Mouse (Mus musculus) forebrain, embryonic 11.5 days (tissue): ENCODE data around the gene Mapk8. TPM values are rescaled to one million over a fixed set of nuclear protein-coding genes. Genes with fewer than 3 reads are reported as not detected.
A peak's percentile ranks its signal among the peaks of the same experiment; 100 is the strongest.
"Not testable (repeated sequence)": the region's sequence is repeated elsewhere in the genome, so short reads cannot be mapped to it uniquely, and the experiment has no call there.

Source experiments
- ATAC-seq: fragments of 200-750 bp; cut with Nextera tagmentation; replicated peaks from 2 replicates; pipeline ENCODE4 v1.8.0; 2017; ENCODE audit warnings: moderate TSS enrichment; ENCODE audit not compliant: low FRiP score
- DNase-seq: peaks from one replicate; pipeline ENCODE4 v3.0.0-alpha.2; 2017; ENCODE audit warnings: low spot score
- H3K27ac ChIP-seq: fragments of 300-500 bp; sonication (generic); 2 replicates; pipeline ENCODE4 v1.5.1; 2014; ENCODE audit warnings: low read depth, low read length
- H3K27me3 ChIP-seq: fragments of 300-500 bp; sonication (generic); 2 replicates; pipeline ENCODE4 v1.6.1; 2014; ENCODE audit warnings: mild to moderate bottlenecking, low read length, mixed read lengths; ENCODE audit not compliant: control insufficient read depth, insufficient read depth
- H3K36me3 ChIP-seq: fragments of 300-500 bp; sonication (generic); 2 replicates; pipeline ENCODE4 v1.6.1; 2014; ENCODE audit warnings: mild to moderate bottlenecking, low read length, moderate library complexity, mixed read lengths; ENCODE audit not compliant: control insufficient read depth, insufficient read depth
- H3K4me1 ChIP-seq: fragments of 300-500 bp; sonication (generic); replicated peaks from 2 replicates; pipeline ENCODE4 v1.6.1; 2014; ENCODE audit warnings: low read length, mixed read lengths; ENCODE audit not compliant: control insufficient read depth, insufficient read depth
- H3K4me2 ChIP-seq: fragments of 300-500 bp; sonication (generic); 2 replicates; pipeline ENCODE4 v1.6.1; 2014; ENCODE audit warnings: low read depth, mild to moderate bottlenecking, low read length, moderate library complexity, mixed read lengths; ENCODE audit not compliant: severe bottlenecking
- H3K4me3 ChIP-seq: fragments of 300-500 bp; sonication (generic); 2 replicates; pipeline ENCODE4 v1.5.1; 2014; ENCODE audit warnings: low read depth, low read length
- H3K9ac ChIP-seq: fragments of 300-500 bp; sonication (generic); 2 replicates; pipeline ENCODE4 v1.6.1; 2014; ENCODE audit warnings: low read length
- H3K9me3 ChIP-seq: fragments of 300-500 bp; sonication (generic); 2 replicates; pipeline ENCODE4 v1.6.1; 2016; ENCODE audit warnings: low read length, mixed read lengths; ENCODE audit not compliant: control insufficient read depth
- WGBS: fragments of 180-500 bp; shearing (Covaris S2); extraction: QIAGEN DNeasy Blood & Tissue Kit; methylation state at CpG from one replicate; pipeline ENCODE4 v1.1.7; 2014; 5-methylcytosine and 5-hydroxymethylcytosine counted together
- polyA plus RNA-seq: library from polyadenylated mRNA; unstranded; fragments of >200 nt; fragmentation: Nextera tagmentation; extraction: Ambion mirVana; gene quantifications from 2 replicates; pipeline ENCODE4 v1.2.1, GENCODE M21; 2014

Gene Mapk8
- polyA plus RNA-seq, 1 experiment from 2014 or later: 24.9 TPM

DNA sequence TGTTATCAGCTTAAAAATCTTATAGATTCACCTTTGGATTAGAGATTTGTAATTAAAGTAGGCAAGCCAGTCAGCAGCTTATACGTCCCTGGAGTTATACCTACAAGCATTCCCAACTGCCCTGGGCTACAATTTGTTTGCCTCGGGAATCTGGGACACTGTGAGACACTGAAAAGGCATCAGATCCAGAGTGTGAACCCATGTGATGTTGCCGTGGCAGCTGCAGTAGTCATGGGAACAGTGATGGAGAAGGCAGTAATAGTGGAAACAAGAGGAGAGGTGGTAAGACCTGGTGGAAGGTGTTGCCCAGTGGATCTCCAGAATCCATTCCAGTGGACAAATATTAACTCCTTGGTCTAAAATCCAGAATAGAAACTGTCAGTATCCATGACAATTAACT is 16.7 kb upstream of the Mapk8 start:
- WGBS: 71% methylated on average over 3 of the region's 3 CpGs
- ATAC-seq (no peak), DNase-seq (no peak)

DNA sequence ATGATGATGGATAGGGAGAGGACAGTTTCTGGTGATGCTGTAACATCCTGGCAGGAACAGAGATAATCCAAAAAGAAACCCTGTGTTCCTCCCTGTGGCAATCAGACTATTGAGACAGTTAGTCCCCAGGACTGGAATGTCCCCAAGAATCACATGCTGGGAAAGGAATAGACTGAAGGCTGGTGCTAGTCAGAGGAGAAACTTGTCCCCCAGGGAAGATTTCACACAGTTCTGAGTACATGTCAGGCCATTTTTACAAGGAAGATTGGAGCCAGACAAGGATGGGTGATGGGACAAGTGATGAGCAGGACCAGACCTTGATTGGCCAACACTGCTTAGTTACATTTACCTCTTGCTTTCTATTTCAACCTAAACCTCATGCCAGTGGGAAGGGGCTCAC is 3.4 kb upstream of the Mapk8 start:
- no peaks in the 10 kb centered on the region for H3K9me3 ChIP-seq
- no peak overlapping the region for H3K27ac ChIP-seq
- H3K27me3 ChIP-seq: peaks cover 5% of the 10 kb centered on the region; the same call in 1 of the 2 replicates
- H3K9ac ChIP-seq: no peak overlapping the region
- no peak overlapping the region for H3K4me3 ChIP-seq
- H3K4me1 ChIP-seq: no peaks in the 10 kb centered on the region
- H3K4me2 ChIP-seq: no peak overlapping the region
- no peaks in the 10 kb centered on the region for H3K36me3 ChIP-seq
- no peak for DNase-seq
- no peak for ATAC-seq

More for the DNA sequence above, 16.7 kb upstream of the Mapk8 start:
- H3K27me3 ChIP-seq: no peaks in the 10 kb centered on the region
- no peaks in the 10 kb centered on the region for H3K9me3 ChIP-seq
- no peak overlapping the region for H3K27ac ChIP-seq
- no peak overlapping the region for H3K4me3 ChIP-seq
- no peaks in the 10 kb centered on the region for H3K4me1 ChIP-seq
- no peaks in the 10 kb centered on the region for H3K36me3 ChIP-seq
- H3K9ac ChIP-seq: no peak overlapping the region
- H3K4me2 ChIP-seq: no peak overlapping the region

DNA sequence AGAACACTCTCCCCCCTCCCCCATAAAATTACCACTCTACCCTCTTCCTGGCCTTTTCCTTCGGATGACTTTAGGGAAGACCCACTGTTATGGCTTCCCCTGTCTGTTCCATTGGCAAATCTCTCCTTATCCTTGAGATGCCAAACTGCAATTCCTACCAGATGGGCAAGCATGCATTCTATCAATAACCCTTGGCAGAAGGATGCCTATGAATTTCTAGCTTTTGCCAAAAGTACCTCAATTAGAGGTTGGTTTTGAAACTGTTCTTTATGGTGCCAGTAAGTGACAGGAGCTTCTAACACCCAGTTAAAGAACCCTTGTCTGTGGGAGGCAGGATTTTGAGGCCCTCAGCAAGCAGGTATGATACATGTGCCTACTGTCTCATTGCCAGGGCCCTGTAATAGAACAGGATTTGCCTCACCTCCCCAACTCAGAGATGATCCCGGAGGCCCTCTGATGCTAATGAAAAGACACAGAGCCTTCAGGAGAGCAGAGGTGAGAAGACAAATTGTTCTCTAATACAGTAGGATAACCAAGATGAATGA is 2.4 kb upstream of the Mapk8 start:
- DNase-seq (no peak), ATAC-seq (no peak)
- Histone ChIP-seq H3K4me1 (no peaks in the 10 kb centered on the region), H3K27ac (no peak overlapping the region), H3K4me3 (no peak overlapping the region), H3K27me3 (peaks cover 5% of the 10 kb centered on the region; the same call in 1 of the 2 replicates), H3K9ac (no peak overlapping the region), H3K4me2 (no peak overlapping the region), H3K36me3 (no peaks in the 10 kb centered on the region), H3K9me3 (no peaks in the 10 kb centered on the region)
- 82% methylated on average over 2 of the region's 2 CpGs for whole genome bisulfite sequencing

DNA sequence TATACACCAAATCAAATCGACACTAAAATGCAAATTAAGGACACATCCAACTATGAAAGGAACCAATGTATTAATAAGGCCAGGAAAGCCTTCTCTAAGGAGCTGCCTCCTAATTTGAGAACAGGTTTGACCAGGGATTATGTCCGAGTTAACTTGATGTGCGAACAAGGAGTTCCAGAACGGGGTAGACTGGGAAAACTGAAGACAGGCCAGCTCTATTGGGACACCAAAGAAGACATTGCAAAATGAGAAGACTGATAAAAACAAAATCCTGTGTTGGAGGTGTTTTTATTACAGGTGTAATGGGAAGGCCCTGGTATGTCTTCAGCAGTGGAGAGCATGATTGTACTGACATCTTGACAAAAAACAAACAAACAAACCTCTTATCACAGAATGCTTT is 1.3 kb upstream of the Mapk8 start:
- Histone ChIP-seq H3K9me3 (no peaks in the 10 kb centered on the region), H3K9ac (no peak overlapping the region), H3K4me2 (no peak overlapping the region), H3K27ac (no peak overlapping the region), H3K4me1 (no peaks in the 10 kb centered on the region), H3K4me3 (no peak overlapping the region), H3K27me3 (peaks cover 5% of the 10 kb centered on the region; the same call in 1 of the 2 replicates), H3K36me3 (no peaks in the 10 kb centered on the region)
- ATAC-seq (no peak), DNase-seq (no peak)
- WGBS: 86% methylated on average over 4 of the region's 4 CpGs

DNA sequence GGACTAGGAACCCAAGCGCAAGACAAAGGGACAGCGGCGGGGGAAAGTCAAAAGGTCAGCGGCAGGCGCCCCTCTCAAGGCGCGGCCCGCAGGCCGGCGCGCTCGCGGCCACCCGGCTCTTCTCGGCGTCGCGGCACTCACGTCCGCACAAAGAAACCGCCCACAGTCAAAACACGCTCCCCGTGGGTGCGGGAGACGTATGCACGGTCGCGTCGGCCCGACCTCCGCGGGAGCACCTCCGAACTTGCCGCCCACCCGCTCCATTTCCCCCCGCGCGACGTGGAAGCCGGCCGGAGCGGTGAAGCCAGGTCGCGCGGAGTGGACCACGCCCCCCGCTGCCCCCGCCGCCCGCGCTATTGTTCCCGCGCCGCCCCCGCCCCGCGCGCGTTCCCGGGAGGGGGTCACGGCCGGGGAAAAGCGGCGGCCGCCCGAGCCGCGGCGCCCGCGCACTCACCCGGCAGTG is 366 bp downstream of the Mapk8 start:
- WGBS: under 1% methylated on average over 62 of the region's 72 CpGs
- peak overlapping the region; percentile 91 for H3K9ac ChIP-seq
- peak overlapping the region; percentile 69 for H3K4me2 ChIP-seq
- DNase-seq: no peak
- no peaks in the 10 kb centered on the region for H3K9me3 ChIP-seq
- no peaks in the 10 kb centered on the region for H3K4me1 ChIP-seq
- H3K4me3 ChIP-seq: peak overlapping the region; percentile 84
- H3K27ac ChIP-seq: peak overlapping the region; percentile 93
- ATAC-seq: peak; percentile 74
- no peaks in the 10 kb centered on the region for H3K36me3 ChIP-seq
- H3K27me3 ChIP-seq: peaks cover 5% of the 10 kb centered on the region; the same call in 1 of the 2 replicates

DNA sequence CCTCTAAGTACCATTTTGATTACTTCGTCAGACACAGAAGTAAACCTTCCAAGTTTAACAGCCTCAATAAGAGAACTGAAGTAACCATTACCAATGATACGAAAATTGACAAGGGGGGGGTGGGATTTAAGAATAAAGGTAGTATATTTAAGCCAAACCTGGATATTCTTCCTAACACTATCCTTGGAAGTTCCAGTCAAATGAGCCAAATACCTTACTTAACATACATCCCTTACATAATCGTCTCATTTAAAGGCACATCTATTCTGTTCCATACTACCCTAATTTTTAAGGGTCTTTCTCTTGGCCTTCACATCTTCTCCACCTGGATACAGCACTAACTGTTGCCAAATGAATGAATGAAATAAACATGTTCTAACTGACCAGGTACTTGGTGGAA is 996 bp downstream of the Mapk8 start:
- Histone ChIP-seq H3K9ac (peak overlapping the region; percentile 91), H3K4me1 (no peaks in the 10 kb centered on the region), H3K27ac (no peak overlapping the region), H3K36me3 (no peaks in the 10 kb centered on the region), H3K4me3 (peak overlapping the region; percentile 84), H3K27me3 (peaks cover 5% of the 10 kb centered on the region; the same call in 1 of the 2 replicates), H3K9me3 (no peaks in the 10 kb centered on the region), H3K4me2 (peak overlapping the region; percentile 69)
- WGBS: 46% methylated on average over 3 of the region's 3 CpGs
- DNase-seq (no peak), ATAC-seq (no peak)

DNA sequence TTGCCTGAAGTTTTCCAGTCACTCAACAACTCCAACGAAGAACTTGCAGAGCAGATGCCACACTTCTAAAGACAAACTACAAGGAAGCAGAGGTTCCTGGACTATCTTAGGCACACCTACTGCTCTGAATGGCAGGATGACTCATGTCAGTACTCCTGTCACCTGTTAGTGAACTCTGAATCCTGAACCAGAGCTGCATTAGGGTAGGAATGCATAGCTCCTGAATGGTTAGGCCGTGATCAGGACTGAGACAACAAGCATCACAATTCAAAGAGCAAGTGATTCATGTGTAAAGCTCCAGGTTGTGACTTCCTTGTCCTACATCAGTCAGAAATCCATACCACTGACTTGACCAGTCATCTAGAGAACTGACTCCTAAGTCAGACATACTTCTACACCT is 3.2 kb downstream of the Mapk8 start:
- 88% methylated on average over 2 of the region's 2 CpGs for WGBS

DNA sequence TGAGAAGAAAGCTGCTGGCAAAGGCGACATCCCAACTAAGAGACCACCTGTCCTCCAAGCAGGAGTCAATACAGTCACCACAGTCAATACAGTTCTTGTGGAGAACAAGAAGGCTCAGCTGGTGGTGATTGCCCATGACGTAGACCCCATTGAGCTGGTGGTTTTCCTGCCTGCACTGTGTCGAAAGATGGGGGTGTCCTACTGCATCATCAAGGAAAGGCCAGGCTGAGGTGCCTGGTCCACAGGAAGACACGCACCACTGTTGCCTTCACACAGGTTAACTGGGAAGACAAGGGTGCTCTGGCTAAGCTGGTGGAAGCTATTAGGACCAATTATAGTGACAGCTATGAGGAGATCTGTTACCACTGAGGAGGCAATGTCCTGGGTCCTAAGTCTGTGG is 14.5 kb downstream of the Mapk8 start:
- 91% methylated on average over 4 of the region's 4 CpGs for WGBS
- H3K4me2 ChIP-seq, H3K9ac ChIP-seq, DNase-seq, H3K36me3 ChIP-seq, H3K27me3 ChIP-seq, H3K4me1 ChIP-seq, ATAC-seq, H3K4me3 ChIP-seq, H3K9me3 ChIP-seq, H3K27ac ChIP-seq: not testable (repeated sequence)

More for the DNA sequence above, 3.2 kb downstream of the Mapk8 start:
- H3K27me3 ChIP-seq: peaks cover 5% of the 10 kb centered on the region; the same call in 1 of the 2 replicates
- no peaks in the 10 kb centered on the region for H3K9me3 ChIP-seq
- no peak for ATAC-seq
- H3K4me2 ChIP-seq: no peak overlapping the region
- no peaks in the 10 kb centered on the region for H3K36me3 ChIP-seq
- H3K4me3 ChIP-seq: no peak overlapping the region
- H3K27ac ChIP-seq: no peak overlapping the region
- H3K9ac ChIP-seq: no peak overlapping the region
- no peak for DNase-seq
- no peaks in the 10 kb centered on the region for H3K4me1 ChIP-seq

DNA sequence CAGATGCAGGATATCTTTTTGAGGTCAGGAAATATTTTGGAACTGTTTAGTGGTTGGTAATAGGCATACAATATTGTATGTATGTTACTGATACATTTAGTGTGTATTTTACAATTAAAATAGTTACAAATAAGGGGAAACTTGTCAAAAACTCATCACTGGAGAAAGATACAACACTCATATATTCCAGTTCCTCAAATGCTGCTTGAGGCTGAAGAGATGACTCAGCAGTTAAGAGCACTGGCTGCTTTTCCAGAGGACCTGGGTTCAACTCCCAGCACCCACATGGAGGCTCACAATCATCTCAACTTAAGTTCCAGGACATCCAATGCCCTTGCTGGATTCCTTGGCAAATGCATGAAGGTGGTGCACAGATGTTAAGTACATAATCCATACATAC is 22.8 kb downstream of the Mapk8 start:
- Histone ChIP-seq H3K36me3 (no peaks in the 10 kb centered on the region), H3K27me3 (no peaks in the 10 kb centered on the region), H3K9me3 (no peaks in the 10 kb centered on the region), H3K4me2 (no peak overlapping the region), H3K4me3 (no peak overlapping the region), H3K9ac (no peak overlapping the region), H3K27ac (no peak overlapping the region), H3K4me1 (no peaks in the 10 kb centered on the region)
- no peak for ATAC-seq
- no peak for DNase-seq
